Mouse (Mus musculus) forebrain, embryonic 16.5 days (tissue): Measurements from ENCODE around the gene Stmn1. TPM values are rescaled to one million over a fixed set of nuclear protein-coding genes. Genes with fewer than 3 reads are reported as not detected.

ENCODE experiments used
- ATAC-seq: fragments of 200-750 bp; cut with Nextera tagmentation; 2 replicates; pipeline ENCODE4 v1.8.0; 2017; ENCODE audit warnings: mild to moderate bottlenecking, moderate library complexity
- H3K27ac ChIP-seq: fragments of 300-500 bp; sonication (generic); 2 replicates; pipeline ENCODE4 v1.5.1; 2014; ENCODE audit warnings: low read length, control low read depth
- H3K27me3 ChIP-seq: fragments of 300-500 bp; sonication (generic); replicated peaks from 2 replicates; pipeline ENCODE4 v1.6.1; 2014; ENCODE audit warnings: low read length; ENCODE audit not compliant: control insufficient read depth, insufficient read depth
- H3K36me3 ChIP-seq: fragments of 300-500 bp; sonication (generic); 2 replicates; pipeline ENCODE4 v1.6.1; 2014; ENCODE audit not compliant: control insufficient read depth, insufficient read depth
- H3K4me1 ChIP-seq: fragments of 300-500 bp; sonication (generic); replicated peaks from 2 replicates; pipeline ENCODE4 v1.6.1; 2014; ENCODE audit warnings: low read length; ENCODE audit not compliant: control insufficient read depth, insufficient read depth
- H3K4me2 ChIP-seq: fragments of 300-500 bp; sonication (generic); 2 replicates; pipeline ENCODE4 v1.6.1; 2014; ENCODE audit warnings: mild to moderate bottlenecking, low read length, control low read depth
- H3K4me3 ChIP-seq: fragments of 300-500 bp; sonication (generic); replicated peaks from 2 replicates; pipeline ENCODE4 v1.5.1; 2014; ENCODE audit warnings: mild to moderate bottlenecking, low read length, control low read depth
- H3K9ac ChIP-seq: fragments of 300-500 bp; sonication (generic); replicated peaks from 2 replicates; pipeline ENCODE4 v1.6.1; 2014; ENCODE audit warnings: low read depth, low read length, control low read depth
- H3K9me3 ChIP-seq: fragments of 300-500 bp; sonication (generic); 2 replicates; pipeline ENCODE4 v1.6.1; 2016; ENCODE audit warnings: low read length; ENCODE audit not compliant: control insufficient read depth
- WGBS: fragments of 180-500 bp; shearing (Covaris S2); extraction: QIAGEN DNeasy Blood & Tissue Kit; methylation state at CpG from one replicate; pipeline ENCODE4 v1.1.7; 2014; 5-methylcytosine and 5-hydroxymethylcytosine counted together
- polyA plus RNA-seq: library from polyadenylated mRNA; unstranded; fragments of >200 nt; fragmentation: Nextera tagmentation; extraction: Ambion mirVana; gene quantifications from 2 replicates; pipeline ENCODE4 v1.2.1, GENCODE M21; 2015

Stmn1 gene
- polyA plus RNA-seq = 7,901 and 8,250 TPM in 2 replicates

GRCm38 (mm10) chr4:134468215-134468575 is at the start of gene Stmn1:
TSS of gene Stmn1 (plus strand) at chr4:134468320.
- H3K4me2 ChIP-seq = peak within 1 kb of the TSS; percentile 89
- H3K36me3 ChIP-seq = peaks cover 22% of the 10 kb centered on the region
- under 1% methylated on average over 30 of the region's 31 CpGs for WGBS
- peak within 1 kb of the TSS; percentile 98 for H3K4me3 ChIP-seq
- H3K9ac ChIP-seq = peak within 1 kb of the TSS; percentile 100
- peak; percentile 96 for ATAC-seq
- peak within 1 kb of the TSS; percentile 100 for H3K27ac ChIP-seq
- H3K27me3 ChIP-seq = no peaks in the 10 kb centered on the region
- peaks cover 41% of the 10 kb centered on the region for H3K4me1 ChIP-seq
- no peaks in the 10 kb centered on the region for H3K9me3 ChIP-seq

GRCm38 (mm10) chr4:134421971-134422370 is 46.1 kb upstream of the Stmn1 start:
- WGBS = 59% methylated on average over 11 of the region's 11 CpGs
- Histone ChIP-seq H3K4me2 (no peak overlapping the region), H3K27me3 (no peaks in the 10 kb centered on the region), H3K9ac (no peak overlapping the region), H3K36me3 (no peaks in the 10 kb centered on the region), H3K27ac (no peak overlapping the region), H3K4me3 (no peak overlapping the region), H3K9me3 (no peaks in the 10 kb centered on the region), H3K4me1 (no peaks in the 10 kb centered on the region; the same call in 1 of the 2 replicates)
- no peak for ATAC-seq

GRCm38 (mm10) chr4:134423949-134424348 is 44.2 kb upstream of the Stmn1 start:
- 86% methylated on average over 7 of the region's 7 CpGs for WGBS

GRCm38 (mm10) chr4:134425088-134425487 is 43.0 kb upstream of the Stmn1 start:
- WGBS = 75% methylated on average over 7 of the region's 7 CpGs
- no peak overlapping the region for H3K27ac ChIP-seq

More at GRCm38 (mm10) chr4:134423949-134424348, 44.2 kb upstream of the Stmn1 start:
- Histone ChIP-seq H3K9me3 (no peaks in the 10 kb centered on the region), H3K4me3 (no peak overlapping the region), H3K36me3 (no peaks in the 10 kb centered on the region), H3K4me1 (no peaks in the 10 kb centered on the region; the same call in 1 of the 2 replicates), H3K4me2 (no peak overlapping the region), H3K27ac (no peak overlapping the region), H3K9ac (no peak overlapping the region), H3K27me3 (no peaks in the 10 kb centered on the region)
- ATAC-seq = no peak

GRCm38 (mm10) chr4:134430381-134431004 is 37.6 kb upstream of the Stmn1 start:
- no peaks in the 10 kb centered on the region for H3K36me3 ChIP-seq
- peaks cover 28% of the 10 kb centered on the region for H3K4me1 ChIP-seq
- peak; percentile 88 for ATAC-seq
- peak overlapping the region; percentile 62 for H3K9ac ChIP-seq
- peak overlapping the region; percentile 48 for H3K4me2 ChIP-seq
- H3K27ac ChIP-seq = peak overlapping the region; percentile 98
- WGBS = 17% methylated on average over 23 of the region's 23 CpGs
- no peaks in the 10 kb centered on the region for H3K9me3 ChIP-seq
- H3K4me3 ChIP-seq = peak overlapping the region; percentile 25
- H3K27me3 ChIP-seq = no peaks in the 10 kb centered on the region

More at GRCm38 (mm10) chr4:134425088-134425487, 43.0 kb upstream of the Stmn1 start:
- H3K27me3 ChIP-seq = no peaks in the 10 kb centered on the region
- no peaks in the 10 kb centered on the region for H3K36me3 ChIP-seq
- no peaks in the 10 kb centered on the region for H3K9me3 ChIP-seq
- peaks cover 6% of the 10 kb centered on the region for H3K4me1 ChIP-seq
- H3K4me3 ChIP-seq = no peak overlapping the region
- no peak overlapping the region for H3K9ac ChIP-seq
- no peak overlapping the region for H3K4me2 ChIP-seq
- no peak for ATAC-seq

GRCm38 (mm10) chr4:134432686-134433360 is 35.3 kb upstream of the Stmn1 start:
- H3K27me3 ChIP-seq = no peaks in the 10 kb centered on the region
- ATAC-seq = no peak
- H3K9ac ChIP-seq = no peak overlapping the region
- H3K4me3 ChIP-seq = no peak overlapping the region
- H3K36me3 ChIP-seq = no peaks in the 10 kb centered on the region
- H3K4me2 ChIP-seq = no peak overlapping the region
- H3K27ac ChIP-seq = peak overlapping the region; percentile 49
- no peaks in the 10 kb centered on the region for H3K9me3 ChIP-seq
- 70% methylated on average over 15 of the region's 15 CpGs for WGBS
- H3K4me1 ChIP-seq = peaks cover 31% of the 10 kb centered on the region

- no peaks in the 10 kb centered on the region for H3K27me3 ChIP-seq
- H3K4me1 ChIP-seq = peaks cover 15% of the 10 kb centered on the region
- H3K9ac ChIP-seq = no peak overlapping the region
- no peaks in the 10 kb centered on the region for H3K9me3 ChIP-seq
- H3K36me3 ChIP-seq = no peaks in the 10 kb centered on the region
- ATAC-seq = no peak
- 64% methylated on average over 7 of the region's 7 CpGs for WGBS
- no peak overlapping the region for H3K4me3 ChIP-seq
- no peak overlapping the region for H3K4me2 ChIP-seq
- H3K27ac ChIP-seq = no peak overlapping the region
Measured at GRCm38 (mm10) chr4:134436185-134436584, 31.9 kb upstream of the Stmn1 start.

- no peak for ATAC-seq
- H3K9ac ChIP-seq = no peak overlapping the region
- H3K4me2 ChIP-seq = no peak overlapping the region
Measured at GRCm38 (mm10) chr4:134436659-134437058, 31.5 kb upstream of the Stmn1 start.

GRCm38 (mm10) chr4:134439119-134439518 is 29.0 kb upstream of the Stmn1 start:
- 79% methylated on average over 3 of the region's 3 CpGs for WGBS
- Histone ChIP-seq H3K4me3 (no peak overlapping the region), H3K27me3 (no peaks in the 10 kb centered on the region), H3K27ac (no peak overlapping the region), H3K9me3 (no peaks in the 10 kb centered on the region), H3K9ac (no peak overlapping the region), H3K4me1 (0 out of 2 replicates have a peak, but pooled peaks cover 3% of the 10 kb centered on the region), H3K4me2 (no peak overlapping the region), H3K36me3 (no peaks in the 10 kb centered on the region)
- ATAC-seq = no peak

More at GRCm38 (mm10) chr4:134436659-134437058, 31.5 kb upstream of the Stmn1 start:
- no peaks in the 10 kb centered on the region for H3K36me3 ChIP-seq
- H3K27me3 ChIP-seq = no peaks in the 10 kb centered on the region
- H3K4me1 ChIP-seq = peaks cover 10% of the 10 kb centered on the region
- H3K9me3 ChIP-seq = no peaks in the 10 kb centered on the region
- no peak overlapping the region for H3K27ac ChIP-seq
- 68% methylated on average over 10 of the region's 10 CpGs for WGBS
- no peak overlapping the region for H3K4me3 ChIP-seq
